Mouse (Mus musculus): Measurements from ENCODE around the gene Gabbr2. TPM values are rescaled to one million over a fixed set of nuclear protein-coding genes. Genes with fewer than 3 reads are reported as not detected.

Gabbr2 gene
- polyA plus RNA-seq, 1 experiment from 2014 or later, result 16.4 TPM

- no peaks in the 10 kb centered on the region for H3K9me3 ChIP-seq (ENCODE audit: control insufficient read depth, low read length)
- no peak overlapping the region for H3K4me3 ChIP-seq (ENCODE audit: low read depth, low read length)
- no peaks in the 10 kb centered on the region for H3K36me3 ChIP-seq (ENCODE audit: control insufficient read depth, insufficient read depth, low read length)
- H3K9ac ChIP-seq (replicated peaks; ENCODE audit: low read depth, low read length), result no peak overlapping the region
- no peak overlapping the region for H3K27ac ChIP-seq (ENCODE audit: low read depth, low read length)
- no peak for ATAC-seq (ENCODE audit: low read depth)
- WGBS, result 72% methylated on average over 10 of the region's 10 CpGs
- no peak overlapping the region for H3K4me2 ChIP-seq (ENCODE audit: low read depth, low read length)
- H3K27me3 ChIP-seq (ENCODE audit: control insufficient read depth, insufficient read depth, low read length), result no peaks in the 10 kb centered on the region
- H3K4me1 ChIP-seq (ENCODE audit: control insufficient read depth, insufficient read depth, low read length), result 0 out of 2 replicates have a peak, but pooled peaks cover 4% of the 10 kb centered on the region
These were observed 366.6 kb downstream of the Gabbr2 start for GRCm38 (mm10) chr4:46625101-46625500.

- WGBS, result 91% methylated on average over 5 of the region's 5 CpGs
These were observed 368.7 kb downstream of the Gabbr2 start for GRCm38 (mm10) chr4:46623007-46623406.

GRCm38 (mm10) chr4:46620946-46621345, 370.7 kb downstream of the Gabbr2 start:
- H3K27me3 ChIP-seq (ENCODE audit: control insufficient read depth, insufficient read depth, low read length), result no peaks in the 10 kb centered on the region
- no peak overlapping the region for H3K9ac ChIP-seq (replicated peaks; ENCODE audit: low read depth, low read length)
- H3K36me3 ChIP-seq (ENCODE audit: control insufficient read depth, insufficient read depth, low read length), result no peaks in the 10 kb centered on the region
- H3K9me3 ChIP-seq (ENCODE audit: control insufficient read depth, low read length), result no peaks in the 10 kb centered on the region
- H3K4me2 ChIP-seq (ENCODE audit: low read depth, low read length), result no peak overlapping the region
- WGBS, result 80% methylated on average over 8 of the region's 8 CpGs
- no peaks in the 10 kb centered on the region for H3K4me1 ChIP-seq (ENCODE audit: control insufficient read depth, insufficient read depth, low read length)
- no peak overlapping the region for H3K27ac ChIP-seq (ENCODE audit: low read depth, low read length)
- no peak overlapping the region for H3K4me3 ChIP-seq (ENCODE audit: low read depth, low read length)
- no peak for ATAC-seq (ENCODE audit: low read depth)

More at GRCm38 (mm10) chr4:46623007-46623406, 368.7 kb downstream of the Gabbr2 start:
- no peak overlapping the region for H3K4me3 ChIP-seq (ENCODE audit: low read depth, low read length)
- no peaks in the 10 kb centered on the region for H3K27me3 ChIP-seq (ENCODE audit: control insufficient read depth, insufficient read depth, low read length)
- no peaks in the 10 kb centered on the region for H3K4me1 ChIP-seq (ENCODE audit: control insufficient read depth, insufficient read depth, low read length)
- H3K27ac ChIP-seq (ENCODE audit: low read depth, low read length), result no peak overlapping the region
- ATAC-seq (ENCODE audit: low read depth), result no peak
- H3K9ac ChIP-seq (replicated peaks; ENCODE audit: low read depth, low read length), result no peak overlapping the region
- no peak overlapping the region for H3K4me2 ChIP-seq (ENCODE audit: low read depth, low read length)
- no peaks in the 10 kb centered on the region for H3K36me3 ChIP-seq (ENCODE audit: control insufficient read depth, insufficient read depth, low read length)
- H3K9me3 ChIP-seq (ENCODE audit: control insufficient read depth, low read length), result no peaks in the 10 kb centered on the region

- no peak for ATAC-seq (ENCODE audit: low read depth)
- Histone ChIP-seq H3K36me3 (ENCODE audit: control insufficient read depth, insufficient read depth, low read length) (no peaks in the 10 kb centered on the region), H3K27me3 (ENCODE audit: control insufficient read depth, insufficient read depth, low read length) (no peaks in the 10 kb centered on the region), H3K9me3 (ENCODE audit: control insufficient read depth, low read length) (no peaks in the 10 kb centered on the region), H3K4me3 (ENCODE audit: low read depth, low read length) (no peak overlapping the region), H3K27ac (ENCODE audit: low read depth, low read length) (no peak overlapping the region), H3K9ac (replicated peaks; ENCODE audit: low read depth, low read length) (no peak overlapping the region), H3K4me1 (ENCODE audit: control insufficient read depth, insufficient read depth, low read length) (no peaks in the 10 kb centered on the region), H3K4me2 (ENCODE audit: low read depth, low read length) (no peak overlapping the region)
- 9% methylated on average over 23 of the region's 23 CpGs for WGBS
These were observed 371.3 kb downstream of the Gabbr2 start for GRCm38 (mm10) chr4:46620330-46620729.

- no peak for ATAC-seq (ENCODE audit: low read depth)
- no peak overlapping the region for H3K4me2 ChIP-seq (ENCODE audit: low read depth, low read length)
- no peak overlapping the region for H3K4me3 ChIP-seq (ENCODE audit: low read depth, low read length)
- 68% methylated on average over 11 of the region's 11 CpGs for WGBS
- no peak overlapping the region for H3K27ac ChIP-seq (ENCODE audit: low read depth, low read length)
- H3K9ac ChIP-seq (replicated peaks; ENCODE audit: low read depth, low read length), result no peak overlapping the region
- no peaks in the 10 kb centered on the region for H3K9me3 ChIP-seq (ENCODE audit: control insufficient read depth, low read length)
- no peaks in the 10 kb centered on the region for H3K4me1 ChIP-seq (ENCODE audit: control insufficient read depth, insufficient read depth, low read length)
- no peaks in the 10 kb centered on the region for H3K36me3 ChIP-seq (ENCODE audit: control insufficient read depth, insufficient read depth, low read length)
- H3K27me3 ChIP-seq (ENCODE audit: control insufficient read depth, insufficient read depth, low read length), result no peaks in the 10 kb centered on the region
These were observed 373.4 kb downstream of the Gabbr2 start for GRCm38 (mm10) chr4:46618196-46618817.

- no peak overlapping the region for H3K27ac ChIP-seq (ENCODE audit: low read depth, low read length)
- H3K4me1 ChIP-seq (ENCODE audit: control insufficient read depth, insufficient read depth, low read length), result no peaks in the 10 kb centered on the region
- H3K4me2 ChIP-seq (ENCODE audit: low read depth, low read length), result no peak overlapping the region
- ATAC-seq (ENCODE audit: low read depth), result no peak
- no peaks in the 10 kb centered on the region for H3K9me3 ChIP-seq (ENCODE audit: control insufficient read depth, low read length)
- H3K4me3 ChIP-seq (ENCODE audit: low read depth, low read length), result no peak overlapping the region
- no peaks in the 10 kb centered on the region for H3K36me3 ChIP-seq (ENCODE audit: control insufficient read depth, insufficient read depth, low read length)
- no peaks in the 10 kb centered on the region for H3K27me3 ChIP-seq (ENCODE audit: control insufficient read depth, insufficient read depth, low read length)
- 77% methylated on average over 6 of the region's 6 CpGs for WGBS
- no peak overlapping the region for H3K9ac ChIP-seq (replicated peaks; ENCODE audit: low read depth, low read length)
These were observed 374.3 kb downstream of the Gabbr2 start for GRCm38 (mm10) chr4:46617408-46617807.

GRCm38 (mm10) chr4:46614641-46615040, 377.0 kb downstream of the Gabbr2 start:
- Histone ChIP-seq H3K36me3 (ENCODE audit: control insufficient read depth, insufficient read depth, low read length) (no peaks in the 10 kb centered on the region), H3K4me2 (ENCODE audit: low read depth, low read length) (no peak overlapping the region), H3K27me3 (ENCODE audit: control insufficient read depth, insufficient read depth, low read length) (no peaks in the 10 kb centered on the region), H3K4me3 (ENCODE audit: low read depth, low read length) (no peak overlapping the region), H3K4me1 (ENCODE audit: control insufficient read depth, insufficient read depth, low read length) (no peaks in the 10 kb centered on the region), H3K9me3 (ENCODE audit: control insufficient read depth, low read length) (no peaks in the 10 kb centered on the region), H3K27ac (ENCODE audit: low read depth, low read length) (no peak overlapping the region), H3K9ac (replicated peaks; ENCODE audit: low read depth, low read length) (no peak overlapping the region)
- WGBS, result 84% methylated on average over 9 of the region's 9 CpGs
- ATAC-seq (ENCODE audit: low read depth), result no peak

- ATAC-seq (ENCODE audit: low read depth), result no peak
- H3K4me3 ChIP-seq (ENCODE audit: low read depth, low read length), result no peak overlapping the region
- no peak overlapping the region for H3K9ac ChIP-seq (replicated peaks; ENCODE audit: low read depth, low read length)
- WGBS, result 79% methylated on average over 12 of the region's 12 CpGs
- H3K4me1 ChIP-seq (ENCODE audit: control insufficient read depth, insufficient read depth, low read length), result no peaks in the 10 kb centered on the region
- H3K27ac ChIP-seq (ENCODE audit: low read depth, low read length), result no peak overlapping the region
- H3K36me3 ChIP-seq (ENCODE audit: control insufficient read depth, insufficient read depth, low read length), result no peaks in the 10 kb centered on the region
- no peaks in the 10 kb centered on the region for H3K27me3 ChIP-seq (ENCODE audit: control insufficient read depth, insufficient read depth, low read length)
- H3K4me2 ChIP-seq (ENCODE audit: low read depth, low read length), result no peak overlapping the region
- H3K9me3 ChIP-seq (ENCODE audit: control insufficient read depth, low read length), result no peaks in the 10 kb centered on the region
These were observed 378.1 kb downstream of the Gabbr2 start for GRCm38 (mm10) chr4:46613618-46614017.
